Mouse (Mus musculus) heart, adult 2 months (tissue): Measurements from ENCODE around the gene Ccdc92b. TPM values are rescaled to one million over a fixed set of nuclear protein-coding genes. Genes with fewer than 3 reads are reported as not detected.

Source experiments
- DNase-seq, 2 experiments: peaks; one replicate each; pipeline ENCODE4 v3.0.0; 2021
- H3K27ac ChIP-seq: fragments of 200-600 bp; 2 replicates; pipeline ENCODE4 v1.8.1; 2022
- H3K27me3 ChIP-seq: fragments of 200-500 bp; 2 replicates; pipeline ENCODE4 v1.6.1; 2012; ENCODE audit warnings: mild to moderate bottlenecking, low read length, inconsistent platforms, mixed read lengths; ENCODE audit not compliant: control insufficient read depth, insufficient read depth
- H3K36me3 ChIP-seq: fragments of 200-500 bp; 2 replicates; pipeline ENCODE4 v1.6.1; 2012; ENCODE audit warnings: low read length, inconsistent platforms; ENCODE audit not compliant: control insufficient read depth, insufficient read depth
- H3K4me1 ChIP-seq: fragments of 200-500 bp; 2 replicates; pipeline ENCODE4 v1.6.1; 2011; ENCODE audit warnings: low read length; ENCODE audit not compliant: control insufficient read depth, insufficient read depth
- H3K4me3 ChIP-seq: fragments of 200-600 bp; 2 replicates; pipeline ENCODE4 v1.8.1; 2022
- H3K79me2 ChIP-seq: fragments of 200-500 bp; replicated peaks from 2 replicates; pipeline ENCODE4 v1.6.1; 2012; ENCODE audit warnings: mild to moderate bottlenecking, inconsistent platforms, low read length, moderate library complexity, mixed read lengths; ENCODE audit not compliant: control insufficient read depth, insufficient read depth
- H3K9ac ChIP-seq: fragments of 200-500 bp; 2 replicates; pipeline ENCODE4 v1.6.1; 2012; ENCODE audit warnings: low read depth, mild to moderate bottlenecking, control low read depth, inconsistent platforms, low read length, mixed read lengths
- CTCF ChIP-seq: fragments of 200-600 bp; IDR thresholded peaks from 2 replicates; pipeline ENCODE4 v1.8.1; 2022; ENCODE audit warnings: antibody characterized with exemption, mild to moderate bottlenecking, moderate library complexity
- EP300 ChIP-seq: fragments of 200-500 bp; IDR thresholded peaks from 2 replicates; pipeline ENCODE4 v1.6.1; 2011; ENCODE audit warnings: low read depth, low read length, control low read depth; ENCODE audit not compliant: insufficient read depth
- POLR2A ChIP-seq: fragments of 200-500 bp; IDR thresholded peaks from 2 replicates; pipeline ENCODE4 v1.6.1; 2011; ENCODE audit warnings: mild to moderate bottlenecking, low read depth, low read length, control low read depth; ENCODE audit not compliant: insufficient read depth
- WGBS: fragments of 180-500 bp; shearing (Covaris S2); methylation state at CpG from one replicate; pipeline ENCODE4 v1.1.7; 2018; 5-methylcytosine and 5-hydroxymethylcytosine counted together
- intact Hi-C: fragments of 180-260 bp; cut with DNase I; formaldehyde crosslinking; loops from one replicate; pipeline ENCODE4 v1.15.1; 2025
- polyA plus RNA-seq: library from polyadenylated mRNA; depleted of rRNA; stranded (reverse); fragments of >200 nt; gene quantifications from 2 replicates; pipeline ENCODE4 v1.2.3, GENCODE M21; 2012
- total RNA-seq, 2 experiments: library from RNA; stranded (reverse); gene quantifications; 2 replicates each; pipeline ENCODE4 v1.2.3; 2021

The Ccdc92b gene
- total and polyA plus RNA-seq, 3 experiments, result 0.23 to 0.32 (median 0.27) TPM

DNA sequence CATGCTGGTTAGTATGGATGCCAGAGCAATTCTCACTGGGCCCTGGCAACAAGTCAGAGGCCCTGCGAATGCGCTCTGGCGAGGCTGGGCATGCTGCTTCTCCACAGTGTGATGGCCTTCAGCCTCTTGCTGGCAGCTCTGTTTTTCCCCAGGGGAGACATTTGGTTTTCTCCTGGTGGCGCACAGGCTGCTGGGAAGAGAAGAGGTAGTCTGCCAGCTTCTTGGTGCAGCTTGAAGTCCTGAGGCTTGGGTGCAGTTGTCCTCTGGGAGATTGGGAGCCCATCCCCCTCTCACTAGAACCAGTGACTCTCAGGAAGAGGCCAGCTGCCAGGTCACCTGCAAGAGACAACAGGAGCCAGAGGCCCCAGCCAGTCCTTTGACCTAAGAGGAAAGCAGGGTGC, 33.4 kb downstream of the Ccdc92b start:
- Histone ChIP-seq H3K9ac (peak overlapping the region; percentile 58), H3K4me3 (peak overlapping the region; percentile 36), H3K27me3 (no peaks in the 10 kb centered on the region), H3K27ac (peak overlapping the region; percentile 89), H3K4me1 (peaks cover 12% of the 10 kb centered on the region), H3K79me2 (peaks cover 11% of the 10 kb centered on the region), H3K36me3 (peaks cover 7% of the 10 kb centered on the region; the same call in 1 of the 2 replicates)
- no peak for TF ChIP-seq POLR2A
- TF ChIP-seq EP300, result 0 out of 2 replicates have a peak, but pooled peaks have one; percentile 39
- TF ChIP-seq CTCF, result no peak
- DNase-seq, result peak; percentile 63 to 80
- WGBS, result 40% methylated on average over 4 of the region's 4 CpGs
- intact Hi-C loops, result no loop called here

DNA sequence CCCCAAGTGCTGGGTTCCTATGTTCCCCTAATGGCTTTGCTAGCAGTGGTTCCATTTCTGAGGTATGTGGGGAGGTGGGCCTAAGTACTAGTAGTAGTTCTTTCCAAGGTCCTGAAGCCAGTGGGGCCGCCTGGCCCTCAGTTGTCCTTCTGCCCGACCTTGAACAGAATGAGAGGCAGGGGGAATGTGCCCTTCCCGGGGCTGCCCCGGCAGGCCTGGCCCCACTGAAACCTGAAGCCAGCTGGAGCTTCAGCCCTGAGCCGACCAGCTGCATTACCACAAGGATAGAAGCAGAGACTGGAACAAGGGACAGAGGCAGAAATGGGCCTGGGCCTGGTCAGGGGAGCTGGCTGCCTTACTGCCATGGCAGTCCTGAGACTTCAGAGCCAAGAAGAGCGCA, 34.0 kb downstream of the Ccdc92b start:
- H3K79me2 ChIP-seq, result peaks cover 11% of the 10 kb centered on the region
- TF ChIP-seq EP300 (no peak), CTCF (no peak), POLR2A (no peak)
- peak overlapping the region; percentile 58 for H3K9ac ChIP-seq
- H3K27ac ChIP-seq, result peak overlapping the region; percentile 89
- H3K27me3 ChIP-seq, result no peaks in the 10 kb centered on the region
- H3K4me3 ChIP-seq, result peak overlapping the region; percentile 36
- intact Hi-C loops, result no loop called here
- peaks cover 12% of the 10 kb centered on the region for H3K4me1 ChIP-seq
- 46% methylated on average over 6 of the region's 6 CpGs for WGBS
- peak; percentile 49 to 60 for DNase-seq
- peaks cover 7% of the 10 kb centered on the region; the same call in 1 of the 2 replicates for H3K36me3 ChIP-seq

DNA sequence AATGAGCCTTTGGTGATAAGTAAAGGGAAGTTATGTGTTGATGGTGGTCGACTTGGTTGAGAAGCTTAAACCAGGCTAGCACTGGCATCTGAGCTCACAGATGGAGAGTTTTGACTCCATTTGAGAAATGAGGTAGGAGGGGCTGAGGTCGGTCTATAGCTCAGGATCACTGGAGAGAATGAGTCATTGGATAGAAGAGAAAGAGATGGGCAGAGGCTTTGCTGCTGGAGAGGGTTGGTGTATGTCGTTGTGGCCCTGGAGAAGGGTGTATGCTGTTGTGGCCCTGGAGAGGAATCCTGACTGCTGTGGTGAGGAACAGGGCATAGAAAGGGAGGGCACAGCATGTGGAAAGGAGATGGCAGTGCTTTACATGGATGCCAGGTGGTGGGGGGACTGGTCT, 36.5 kb downstream of the Ccdc92b start:
- intact Hi-C loops, result no loop called here
- Histone ChIP-seq H3K9ac (no peak overlapping the region), H3K36me3 (peaks cover 3% of the 10 kb centered on the region; the same call in 1 of the 2 replicates), H3K27ac (no peak overlapping the region), H3K4me1 (peaks cover 8% of the 10 kb centered on the region), H3K4me3 (no peak overlapping the region), H3K27me3 (no peaks in the 10 kb centered on the region), H3K79me2 (no peaks in the 10 kb centered on the region; the same call in 1 of the 2 replicates)
- WGBS, result 41% methylated on average over 3 of the region's 3 CpGs
- no peak for DNase-seq
- TF ChIP-seq CTCF, result no peak
- no peak for TF ChIP-seq EP300
- no peak for TF ChIP-seq POLR2A

DNA sequence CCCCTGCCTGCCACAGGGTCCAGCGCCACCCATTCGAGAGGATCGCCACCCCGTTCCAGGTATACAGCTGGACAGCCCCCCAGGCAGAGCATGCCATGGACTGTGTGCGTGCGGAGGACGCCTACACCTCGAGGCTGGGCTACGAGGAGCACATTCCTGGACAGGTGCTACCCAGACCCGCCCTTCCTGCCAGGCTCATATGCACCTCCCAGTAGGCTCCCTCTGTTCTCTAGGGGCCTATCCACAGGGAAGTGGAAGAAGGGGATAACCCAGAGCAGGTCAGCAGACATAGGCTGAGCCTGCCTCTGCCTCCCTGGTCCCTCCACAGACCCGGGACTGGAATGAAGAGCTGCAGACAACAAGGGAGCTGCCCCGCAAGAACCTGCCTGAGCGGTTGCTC, 40.9 kb downstream of the Ccdc92b start:
- TF ChIP-seq POLR2A (no peak), EP300 (no peak), CTCF (no peak)
- intact Hi-C loops, result no loop called here

DNA sequence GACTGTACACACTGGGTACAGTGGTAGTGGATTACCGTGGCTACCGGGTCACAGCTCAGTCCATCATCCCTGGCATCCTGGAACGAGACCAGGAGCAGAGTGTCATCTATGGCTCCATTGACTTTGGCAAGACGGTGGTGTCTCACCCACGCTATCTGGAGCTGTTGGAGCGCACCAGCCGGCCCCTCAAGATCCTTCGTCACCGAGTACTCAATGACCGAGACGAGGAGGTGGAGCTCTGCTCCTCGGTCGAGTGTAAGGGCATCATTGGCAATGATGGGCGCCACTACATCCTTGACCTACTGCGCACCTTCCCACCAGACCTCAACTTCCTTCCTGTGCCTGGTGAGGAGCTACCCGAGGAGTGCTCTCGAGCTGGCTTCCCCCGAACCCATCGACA, 42.2 kb downstream of the Ccdc92b start:
- intact Hi-C loops, result no loop called here

More for the DNA sequence above, 40.9 kb downstream of the Ccdc92b start:
- Histone ChIP-seq H3K4me3 (no peak overlapping the region), H3K36me3 (no peaks in the 10 kb centered on the region), H3K4me1 (no peaks in the 10 kb centered on the region), H3K27me3 (no peaks in the 10 kb centered on the region), H3K9ac (no peak overlapping the region), H3K27ac (no peak overlapping the region), H3K79me2 (no peaks in the 10 kb centered on the region)
- 90% methylated on average over 13 of the region's 13 CpGs for WGBS
- peak in 1 of 2 experiments; percentile 17 for DNase-seq

DNA sequence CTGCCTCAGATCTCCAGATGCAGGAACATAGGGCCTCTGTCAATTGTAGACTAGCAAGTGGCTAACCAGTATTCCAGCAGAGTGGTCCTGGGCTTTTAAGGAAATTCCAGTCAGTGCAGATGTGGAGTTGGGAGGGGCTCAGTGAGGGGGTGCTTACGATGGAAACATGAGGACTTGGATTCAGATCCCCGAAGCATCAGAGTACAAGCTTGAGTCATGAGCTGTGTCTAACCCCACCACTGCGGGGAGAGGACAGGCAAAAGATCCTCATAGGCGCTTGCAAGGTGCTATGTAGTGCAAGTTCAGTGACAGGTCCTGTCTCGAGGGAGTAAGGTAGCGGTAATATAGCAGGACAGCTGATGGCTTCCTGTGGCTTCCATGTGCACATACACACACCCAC, 42.8 kb downstream of the Ccdc92b start:
- Histone ChIP-seq H3K9ac (no peak overlapping the region), H3K4me1 (no peaks in the 10 kb centered on the region), H3K27ac (no peak overlapping the region), H3K36me3 (no peaks in the 10 kb centered on the region), H3K27me3 (no peaks in the 10 kb centered on the region), H3K4me3 (no peak overlapping the region), H3K79me2 (no peaks in the 10 kb centered on the region)
- intact Hi-C loops, result no loop called here
- no peak for DNase-seq
- WGBS, result 73% methylated on average over 6 of the region's 6 CpGs
- TF ChIP-seq EP300 (no peak), CTCF (no peak), POLR2A (no peak)

More for the DNA sequence above, 42.2 kb downstream of the Ccdc92b start:
- Histone ChIP-seq H3K27me3 (no peaks in the 10 kb centered on the region), H3K79me2 (no peaks in the 10 kb centered on the region), H3K27ac (no peak overlapping the region), H3K36me3 (no peaks in the 10 kb centered on the region), H3K4me1 (no peaks in the 10 kb centered on the region), H3K9ac (no peak overlapping the region), H3K4me3 (no peak overlapping the region)
- WGBS, result 80% methylated on average over 19 of the region's 19 CpGs
- no peak for TF ChIP-seq CTCF
- no peak for TF ChIP-seq EP300
- TF ChIP-seq POLR2A, result no peak
- no peak for DNase-seq
